In the genomic region with DNA sequence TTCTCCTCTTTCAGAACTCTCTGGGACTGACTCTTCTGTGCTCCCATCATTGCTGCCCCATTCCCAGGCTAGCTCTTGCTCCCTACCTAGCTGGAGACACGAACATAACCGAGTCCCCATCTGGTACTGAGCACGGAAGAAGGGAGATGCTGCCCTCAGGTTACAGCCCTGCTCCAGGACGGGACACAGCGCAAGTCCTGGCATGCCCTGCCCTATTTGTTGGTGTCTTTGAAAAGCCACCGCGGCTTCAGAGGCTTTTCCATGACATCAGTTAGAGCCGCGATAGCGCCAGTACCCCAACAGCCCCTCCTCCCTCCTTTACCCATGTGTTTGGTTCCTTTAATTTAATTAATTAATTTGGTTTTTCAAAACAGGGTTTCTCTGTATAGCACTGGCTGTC, we compare ENCODE assay signal across 17 mouse cellular contexts.
"Had no signal": no experiment of that assay in that cellular context is flagged by ENCODE, and none has a peak within 500 bp of the region (broad histone marks: within the 10 kb centered on the region; RNA-seq: fewer than 3 reads in every experiment).

No protein-coding gene starts in this region.

- H3K27me3 ChIP-seq: kidney, embryonic 15.5 days; megakaryocyte, embryonic 14.5 days; midbrain, embryonic 13.5 days; neural tube, embryonic 13.5 days had no signal

- H3K4me3 ChIP-seq: kidney, embryonic 15.5 days; left cerebral cortex, adult 2 months; megakaryocyte, embryonic 14.5 days; midbrain, embryonic 10.5 days; midbrain, embryonic 13.5 days; myocyte; neural tube, embryonic 13.5 days had no signal

- ATAC-seq: liver, postnatal 0 days; lung, postnatal 0 days; midbrain, embryonic 13.5 days; midbrain, embryonic 16.5 days had no signal

- H3K4me1 ChIP-seq: kidney, embryonic 15.5 days; midbrain, embryonic 13.5 days; neural tube, embryonic 13.5 days had no signal

- DNase-seq: kidney, postnatal 10 days; kidney, postnatal 36 days; layer of hippocampus, postnatal 36 days; liver, postnatal 0 days; lung, embryonic 14.5 days; thymus, postnatal 25 days had no signal

- H3K4me2 ChIP-seq: kidney, embryonic 15.5 days; lung, embryonic 14.5 days; midbrain, embryonic 13.5 days; neural tube, embryonic 13.5 days had no signal

- H3K36me3 ChIP-seq: kidney, embryonic 15.5 days; midbrain, embryonic 10.5 days; midbrain, embryonic 13.5 days; neural tube, embryonic 13.5 days had no signal

- H3K27ac ChIP-seq: kidney, embryonic 15.5 days; left cerebral cortex, adult 2 months; liver, embryonic 14.5 days; midbrain, embryonic 10.5 days; midbrain, embryonic 13.5 days; neural tube, embryonic 13.5 days; stomach, postnatal 0 days had no signal

- H3K9ac ChIP-seq: kidney, embryonic 15.5 days; liver, embryonic 14.5 days; liver, postnatal 0 days; lung, embryonic 14.5 days; midbrain, embryonic 13.5 days; neural tube, embryonic 13.5 days had no signal

- H3K9me3 ChIP-seq: kidney, embryonic 15.5 days; megakaryocyte, embryonic 14.5 days; midbrain, embryonic 10.5 days; midbrain, embryonic 13.5 days; neural tube, embryonic 13.5 days had no signal
